Mouse (Mus musculus) brain, embryonic 18.5 days (tissue): Measurements from ENCODE around the gene Mfn2.

ENCODE experiments used
- DNase-seq: peaks from one replicate; pipeline ENCODE4 v3.0.0-alpha.2; 2012; ENCODE audit warnings: low read depth, low spot score

The Mfn2 gene

GRCm38 (mm10) chr4:147918459-147919121 lies 14.1 kb upstream of the Mfn2 start:
- no peak for DNase-seq

- no peak for DNase-seq
These were observed 5.0 kb upstream of the Mfn2 start for GRCm38 (mm10) chr4:147909486-147909885.

- no peak for DNase-seq
These were observed 1.7 kb upstream of the Mfn2 start for GRCm38 (mm10) chr4:147906230-147906629.

- DNase-seq: no peak
These were observed 671 bp upstream of the Mfn2 start for GRCm38 (mm10) chr4:147905090-147905659.

- DNase-seq: no peak
These were observed 903 bp downstream of the Mfn2 start for GRCm38 (mm10) chr4:147903601-147904000.

GRCm38 (mm10) chr4:147902906-147903500 lies 1.5 kb downstream of the Mfn2 start:
- no peak for DNase-seq

- DNase-seq: no peak
These were observed 4.1 kb downstream of the Mfn2 start for GRCm38 (mm10) chr4:147900452-147900851.

- DNase-seq: no peak
These were observed 7.2 kb downstream of the Mfn2 start for GRCm38 (mm10) chr4:147897348-147897747.

- no peak for DNase-seq
These were observed 8.1 kb downstream of the Mfn2 start for GRCm38 (mm10) chr4:147896411-147896810.

- no peak for DNase-seq
These were observed 8.6 kb downstream of the Mfn2 start for GRCm38 (mm10) chr4:147895815-147896330.

- DNase-seq: no peak
These were observed 14.2 kb downstream of the Mfn2 start for GRCm38 (mm10) chr4:147890341-147890740.

GRCm38 (mm10) chr4:147888237-147888636 lies 16.3 kb downstream of the Mfn2 start:
- no peak for DNase-seq

GRCm38 (mm10) chr4:147887277-147887676 lies 17.2 kb downstream of the Mfn2 start:
- DNase-seq: no peak

- DNase-seq: no peak
These were observed 18.3 kb downstream of the Mfn2 start for GRCm38 (mm10) chr4:147886158-147886557.

GRCm38 (mm10) chr4:147884138-147884537 lies 20.4 kb downstream of the Mfn2 start:
- no peak for DNase-seq

GRCm38 (mm10) chr4:147883041-147883440 lies 21.5 kb downstream of the Mfn2 start:
- no peak for DNase-seq

- no peak for DNase-seq
These were observed 22.7 kb downstream of the Mfn2 start for GRCm38 (mm10) chr4:147881792-147882191.

- no peak for DNase-seq
These were observed 24.6 kb downstream of the Mfn2 start for GRCm38 (mm10) chr4:147879865-147880264.

GRCm38 (mm10) chr4:147879456-147879855 lies 25.0 kb downstream of the Mfn2 start:
- DNase-seq: no peak

- no peak for DNase-seq
These were observed 26.0 kb downstream of the Mfn2 start for GRCm38 (mm10) chr4:147878537-147878936.

- DNase-seq: no peak
These were observed 28.5 kb downstream of the Mfn2 start for GRCm38 (mm10) chr4:147875852-147876575.

- no peak for DNase-seq
These were observed 35.3 kb downstream of the Mfn2 start for GRCm38 (mm10) chr4:147869238-147869637.
